Mouse (Mus musculus) brown adipose tissue, adult 24 weeks (tissue): ENCODE measurements around the gene Pitpna. TPM values are rescaled to one million over a fixed set of nuclear protein-coding genes. Genes with fewer than 3 reads are reported as not detected.

Experiments
- H3K27ac ChIP-seq: fragments of 200-500 bp; replicated peaks from 2 replicates; pipeline ENCODE4 v1.5.1; 2012; ENCODE audit warnings: low read depth, mild to moderate bottlenecking, low read length
- H3K4me1 ChIP-seq: fragments of 200-500 bp; 2 replicates; pipeline ENCODE4 v1.6.1; 2012; ENCODE audit warnings: low read length, mixed read lengths; ENCODE audit not compliant: control insufficient read depth, insufficient read depth, insufficient read length
- H3K4me3 ChIP-seq: fragments of 200-500 bp; 2 replicates; pipeline ENCODE4 v1.5.1; 2012; ENCODE audit warnings: low read depth, mild to moderate bottlenecking, low read length, moderate library complexity; ENCODE audit not compliant: insufficient read depth
- polyA plus RNA-seq: library from polyadenylated mRNA; stranded (reverse); fragments of >200 nt; gene quantifications from 2 replicates; pipeline ENCODE4 v1.2.4, GENCODE M21; 2012; ENCODE audit not compliant: missing spikeins, insufficient read depth, insufficient read length

The Pitpna gene
- polyA plus RNA-seq, 1 experiment, result 86.5 TPM

DNA sequence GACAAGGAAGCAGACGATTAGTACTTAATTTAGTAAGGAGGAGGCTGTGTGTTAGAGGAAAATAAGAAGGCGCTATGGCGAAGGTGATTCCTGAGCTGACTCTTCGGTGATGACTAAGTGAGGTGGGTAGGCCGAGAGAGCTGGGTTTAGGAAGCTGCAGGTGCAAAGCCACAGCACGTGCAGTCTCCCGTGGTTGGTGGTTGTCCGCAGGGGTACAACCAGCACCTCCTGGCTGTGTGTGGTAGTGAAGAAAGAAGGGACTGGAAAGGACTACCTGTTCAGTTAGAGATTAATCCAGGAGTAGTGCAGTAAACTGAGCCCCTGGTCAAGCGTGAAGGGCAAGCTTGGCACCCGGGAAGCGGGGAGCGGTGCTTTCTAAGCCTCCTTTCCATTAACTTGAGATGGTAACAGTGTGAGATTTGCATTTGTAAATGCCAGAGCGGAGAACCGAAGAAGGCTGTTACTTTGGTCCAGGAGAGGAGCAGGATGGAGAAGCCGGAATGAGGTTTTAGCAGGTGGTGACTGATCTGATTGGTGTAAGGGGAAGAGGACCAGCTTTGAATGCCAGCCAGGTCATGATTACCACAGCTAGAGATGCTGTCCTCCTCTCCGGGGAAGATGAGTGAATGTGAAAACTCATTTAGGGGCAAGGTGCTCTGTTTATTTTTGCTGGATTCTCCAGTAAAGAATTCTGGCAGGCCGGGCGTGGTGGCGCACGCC lies 64.5 kb downstream of the Pitpna start:
- peaks cover 37% of the 10 kb centered on the region for H3K4me1 ChIP-seq
- peak overlapping the region; percentile 100 for H3K27ac ChIP-seq
- H3K4me3 ChIP-seq, result peak overlapping the region; percentile 98

DNA sequence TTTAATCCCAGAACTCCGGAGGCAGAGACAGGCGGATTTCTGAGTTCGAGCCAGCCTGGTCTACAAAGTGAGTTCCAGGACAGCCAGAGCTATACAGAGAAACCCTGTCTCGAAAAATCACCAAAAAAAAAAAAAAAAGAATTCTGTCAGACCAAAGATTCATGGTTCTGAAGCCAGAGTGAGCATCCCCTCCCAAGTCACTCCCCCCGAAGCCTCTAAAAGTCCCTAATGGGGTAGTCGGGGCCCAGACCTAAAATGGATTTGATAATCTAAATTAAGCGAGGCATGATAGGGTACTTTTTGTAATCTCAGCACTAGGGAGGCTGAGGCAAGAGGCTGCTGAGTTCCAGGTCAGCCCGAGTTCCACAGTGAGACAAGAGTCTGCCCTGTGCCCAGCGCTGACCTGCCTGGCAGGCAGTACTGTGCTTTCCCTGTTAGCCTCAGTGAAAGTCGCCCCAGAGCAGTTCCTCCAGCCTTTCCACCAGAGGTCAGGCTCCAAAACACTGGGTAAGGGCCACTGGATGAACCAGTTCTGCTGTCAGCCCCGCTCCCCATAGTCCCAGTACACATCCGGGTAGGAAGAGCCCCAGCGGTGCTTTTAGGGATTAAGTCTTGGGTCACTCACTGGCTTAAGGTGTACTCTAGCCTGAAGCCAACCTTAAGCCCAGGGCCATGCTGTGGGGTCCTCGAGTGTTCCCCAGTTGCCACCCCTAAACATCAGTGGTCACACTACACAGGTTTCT lies 65.2 kb downstream of the Pitpna start:
- peak overlapping the region; percentile 84 for H3K27ac ChIP-seq
- peak overlapping the region; percentile 98 for H3K4me3 ChIP-seq
- H3K4me1 ChIP-seq, result peaks cover 37% of the 10 kb centered on the region

DNA sequence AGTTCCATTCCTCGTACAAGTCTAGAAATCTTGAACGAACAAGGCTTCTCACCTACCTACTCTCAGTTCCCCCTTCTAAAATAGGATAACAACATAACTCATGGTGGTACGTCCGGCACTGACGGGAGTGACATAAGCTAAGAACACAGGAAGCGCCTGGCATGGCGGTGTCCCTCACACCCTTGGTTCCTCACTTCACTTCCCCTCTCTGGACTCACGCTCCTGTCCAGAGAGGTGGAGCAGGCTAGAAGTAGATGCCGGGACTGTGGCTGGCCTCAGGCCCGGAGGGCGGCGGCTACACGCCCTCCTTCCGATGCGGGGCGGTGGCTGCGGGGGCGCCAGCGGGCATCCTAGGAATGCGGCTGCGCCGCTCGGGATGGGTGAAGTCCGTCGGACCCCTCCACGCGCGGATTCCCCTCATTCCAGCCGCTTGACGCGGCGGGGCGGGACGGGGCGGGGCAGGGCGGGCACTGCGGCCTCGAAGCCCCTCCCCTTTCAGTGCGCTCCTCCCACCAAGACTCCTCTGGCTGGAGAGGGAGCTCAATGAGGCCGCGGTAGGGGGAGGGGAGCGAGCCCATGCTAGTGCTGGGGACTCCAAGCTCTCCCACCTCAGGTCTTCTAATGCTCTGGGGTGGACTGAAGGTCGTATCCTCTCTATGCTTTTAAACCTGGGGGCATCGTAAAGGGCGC lies 66.0 kb downstream of the Pitpna start:
- Histone ChIP-seq H3K4me3 (peak overlapping the region; percentile 59), H3K27ac (peak overlapping the region; percentile 97), H3K4me1 (peaks cover 37% of the 10 kb centered on the region)

DNA sequence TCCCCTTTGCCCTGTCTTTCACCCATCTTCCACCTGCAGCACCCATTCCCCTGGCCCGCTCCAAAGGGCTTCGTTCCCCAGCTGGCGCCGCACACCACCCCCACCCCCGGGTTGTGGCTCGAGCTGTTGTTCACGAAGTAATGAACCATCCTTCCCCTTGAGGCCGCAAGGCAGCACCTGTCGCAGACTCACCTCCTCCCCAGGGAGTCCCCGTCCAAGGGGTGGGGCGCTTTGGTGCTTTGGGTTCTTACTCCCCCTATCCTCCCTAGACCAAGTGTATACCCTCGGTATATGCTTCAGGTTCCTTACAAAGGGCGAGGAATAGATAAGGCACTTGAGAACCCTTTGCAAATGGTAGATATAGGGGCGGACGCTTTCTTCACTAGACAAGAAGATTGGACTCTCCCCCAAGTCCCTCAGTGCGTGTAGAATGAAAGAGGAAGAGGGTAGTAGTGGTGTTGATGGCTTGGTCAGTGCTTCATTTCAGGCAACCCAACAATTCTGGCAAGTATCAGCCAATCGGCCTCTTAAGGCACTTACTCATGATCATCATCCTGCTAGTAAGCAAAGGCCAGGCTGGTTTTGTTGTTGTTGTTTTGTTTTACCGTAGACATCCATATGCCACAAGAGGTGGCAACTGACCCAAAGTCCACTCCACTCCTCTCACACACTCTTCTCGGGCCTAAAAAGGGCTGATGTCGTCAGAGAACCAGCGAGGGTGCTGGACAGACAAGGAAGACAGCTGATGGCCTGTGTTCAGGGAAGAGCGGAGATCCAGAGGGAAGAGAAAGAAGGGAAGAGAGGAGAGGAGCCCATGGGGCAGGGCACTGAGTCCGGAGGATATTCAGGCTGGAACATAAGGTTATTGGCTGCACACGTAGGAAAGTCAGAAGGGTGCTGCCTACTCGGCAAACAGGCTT lies 66.8 kb downstream of the Pitpna start:
- Histone ChIP-seq H3K27ac (peak overlapping the region; percentile 97), H3K4me1 (peaks cover 33% of the 10 kb centered on the region), H3K4me3 (peak overlapping the region; percentile 86)

DNA sequence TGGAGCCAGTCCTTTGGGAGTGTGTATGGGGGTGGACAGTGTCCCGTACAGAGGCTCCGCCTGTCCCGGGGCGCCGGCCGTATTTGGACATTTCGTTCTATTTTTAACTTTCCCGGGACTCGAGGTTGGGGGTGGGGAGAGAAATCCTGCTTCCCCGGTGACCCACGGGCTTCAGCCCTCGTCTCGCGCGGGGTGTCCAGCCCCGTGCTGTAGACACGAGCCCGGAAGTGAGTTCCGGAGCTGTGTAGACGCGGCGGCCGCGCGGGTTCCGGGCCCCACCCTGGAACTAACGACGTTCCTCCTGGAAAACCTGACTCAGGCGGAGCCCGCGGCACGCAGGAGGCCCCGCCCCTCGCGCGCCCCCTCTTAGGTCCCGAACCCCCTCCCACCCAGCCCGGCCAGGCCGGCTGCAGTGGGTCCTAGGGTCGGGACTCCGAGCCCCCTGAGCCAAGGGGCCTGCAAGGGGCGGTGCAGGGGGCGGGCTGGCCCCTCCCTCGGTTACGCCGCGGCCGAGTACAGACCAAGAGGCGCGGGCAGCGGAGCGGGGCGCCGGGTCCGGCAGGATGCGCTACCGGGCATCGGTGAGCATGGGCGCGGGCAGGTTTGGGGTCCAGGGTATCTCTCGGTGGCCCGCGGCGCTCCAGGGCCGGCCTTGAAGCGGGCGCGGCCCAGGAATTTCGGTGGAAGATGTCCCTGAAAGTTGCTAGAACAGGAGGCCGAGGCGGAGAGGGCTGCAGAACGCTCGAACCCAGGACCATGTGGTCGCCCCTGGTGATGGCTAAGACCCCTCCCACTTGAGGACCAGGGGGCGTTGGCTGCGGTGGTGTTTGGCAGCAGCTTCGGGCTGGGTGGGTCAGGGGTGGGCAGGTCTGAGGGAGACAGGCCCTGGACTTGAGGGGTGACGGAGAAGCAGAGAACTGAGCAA lies 68.0 kb downstream of the Pitpna start:
- peak overlapping the region; percentile 86 for H3K4me3 ChIP-seq
- H3K27ac ChIP-seq, result peak overlapping the region; percentile 97
- peaks cover 33% of the 10 kb centered on the region for H3K4me1 ChIP-seq

DNA sequence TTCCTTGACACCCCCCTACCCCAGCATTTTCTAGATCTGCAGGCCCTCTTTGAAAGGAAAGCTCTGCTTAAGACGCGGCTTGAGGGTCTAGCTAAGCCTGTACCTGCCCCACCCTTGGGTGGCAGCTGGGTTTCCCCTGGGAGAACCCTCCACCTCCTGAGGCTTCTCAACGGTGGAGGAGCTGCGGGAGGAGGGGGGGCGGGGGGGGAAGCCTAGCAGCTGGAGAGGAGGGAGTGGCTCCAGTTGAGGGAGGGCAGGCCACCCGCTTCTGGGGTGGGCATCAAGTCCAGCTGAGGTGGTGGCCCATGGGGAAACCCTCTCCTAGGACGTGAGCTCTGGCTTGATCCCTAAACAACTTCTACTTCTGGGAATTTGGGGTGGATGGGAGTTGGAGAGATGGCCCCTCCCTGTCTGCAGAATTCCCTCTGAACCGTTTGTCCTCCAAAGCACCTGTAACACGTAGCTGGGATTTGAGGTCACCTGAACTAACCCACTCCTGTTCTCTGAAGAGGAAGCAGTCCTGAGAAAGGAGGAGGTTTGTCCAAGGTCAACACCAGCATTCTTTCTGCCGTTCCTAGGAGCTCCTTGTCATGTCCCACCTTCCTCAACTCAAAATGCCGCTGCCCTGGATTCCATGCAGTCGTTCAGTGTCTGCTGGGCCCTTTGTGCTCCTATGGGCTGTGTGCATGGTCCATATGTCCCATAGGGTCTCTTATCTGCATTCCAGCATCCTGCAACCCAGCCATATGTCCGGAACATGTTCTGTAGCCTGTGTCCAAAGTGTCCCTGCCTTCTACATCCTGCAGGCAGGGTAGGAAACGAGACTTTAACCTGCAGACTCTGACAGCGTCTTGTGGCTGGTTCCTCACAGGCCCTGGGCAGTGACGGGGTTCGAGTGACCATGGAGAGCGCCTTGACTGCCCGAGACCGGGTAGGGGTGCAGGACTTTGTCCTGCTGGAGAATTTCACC lies 69.0 kb downstream of the Pitpna start:
- Histone ChIP-seq H3K4me1 (peaks cover 33% of the 10 kb centered on the region), H3K4me3 (peak overlapping the region; percentile 86), H3K27ac (peak overlapping the region; percentile 97)

DNA sequence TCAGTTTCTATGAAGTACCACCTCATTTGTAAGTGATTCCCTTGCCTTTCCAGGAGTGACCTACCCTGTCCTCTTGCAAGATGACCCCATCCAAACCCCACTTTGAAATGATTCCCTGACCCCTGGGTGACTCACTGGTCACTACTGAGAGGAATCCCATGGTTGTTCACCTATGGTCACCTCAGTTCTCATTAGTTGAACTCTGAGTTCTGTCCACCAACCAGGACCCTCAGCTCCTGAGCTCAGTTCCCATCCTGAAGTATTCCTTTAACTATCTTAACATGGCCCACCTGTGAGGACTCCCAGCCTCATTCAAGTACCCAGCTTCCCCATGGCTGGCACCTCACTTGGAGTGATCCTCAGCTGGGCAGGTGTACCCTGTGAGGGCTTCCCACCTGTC lies 69.9 kb downstream of the Pitpna start:
- no peak overlapping the region; the same call in 1 of the 2 replicates for H3K27ac ChIP-seq
- H3K4me3 ChIP-seq, result no peak overlapping the region
- H3K4me1 ChIP-seq, result peaks cover 26% of the 10 kb centered on the region

DNA sequence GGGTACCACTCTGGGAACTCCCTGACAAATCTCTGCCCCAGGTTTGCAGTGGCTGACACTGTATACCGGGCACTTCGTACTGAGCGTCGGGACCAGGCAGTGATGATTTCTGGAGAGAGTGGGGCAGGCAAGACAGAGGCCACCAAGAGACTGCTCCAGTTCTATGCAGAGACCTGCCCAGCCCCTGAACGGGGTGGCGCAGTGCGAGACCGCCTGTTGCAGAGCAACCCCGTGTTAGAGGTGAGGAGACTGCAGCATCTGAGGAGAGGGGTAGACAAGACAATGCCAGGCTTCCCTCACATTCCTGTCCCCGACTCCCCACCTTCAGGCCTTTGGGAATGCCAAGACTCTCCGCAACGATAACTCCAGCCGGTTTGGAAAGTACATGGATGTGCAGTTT lies 70.4 kb downstream of the Pitpna start:
- H3K27ac ChIP-seq, result peak overlapping the region; percentile 82
- H3K4me1 ChIP-seq, result peaks cover 23% of the 10 kb centered on the region
- H3K4me3 ChIP-seq, result no peak overlapping the region

DNA sequence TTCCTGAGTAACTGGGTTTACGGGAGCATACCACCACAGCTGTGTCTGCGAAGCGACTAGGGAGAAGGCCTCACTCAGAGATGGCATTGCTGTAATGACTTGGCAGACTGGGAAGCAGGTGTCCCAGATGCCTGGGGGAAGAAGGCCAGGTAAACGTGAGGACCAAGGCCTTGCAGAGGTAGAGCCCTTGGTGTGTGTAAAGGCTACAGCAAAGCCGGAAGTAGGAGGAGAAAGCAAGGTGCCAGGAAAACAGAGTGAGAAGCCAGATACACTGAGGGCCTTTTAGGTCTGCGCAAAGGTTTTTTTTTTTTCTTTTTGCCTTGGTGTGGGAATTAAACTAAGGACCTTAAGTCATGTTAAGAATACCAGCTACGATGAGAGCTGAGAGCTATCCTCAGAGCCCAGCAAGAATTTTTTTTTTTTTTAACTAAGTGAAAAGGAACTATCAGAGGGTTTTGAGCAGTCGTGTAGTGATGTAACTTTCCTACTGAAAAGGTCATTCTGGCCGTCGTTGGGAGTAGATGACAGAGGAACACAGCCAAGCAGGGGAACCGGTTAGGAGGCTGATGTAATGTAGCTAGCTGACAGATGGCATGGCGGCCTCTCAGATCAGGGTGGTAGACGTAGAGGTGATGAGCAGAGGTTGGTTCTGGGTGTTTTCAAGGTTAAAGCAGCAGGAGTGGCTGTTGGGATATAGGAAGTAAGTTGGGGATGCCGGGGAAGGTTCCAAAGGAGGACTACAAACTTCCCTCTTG lies 71.3 kb downstream of the Pitpna start:
- Histone ChIP-seq H3K4me3 (no peak overlapping the region), H3K27ac (peak overlapping the region; percentile 82), H3K4me1 (peaks cover 23% of the 10 kb centered on the region)

DNA sequence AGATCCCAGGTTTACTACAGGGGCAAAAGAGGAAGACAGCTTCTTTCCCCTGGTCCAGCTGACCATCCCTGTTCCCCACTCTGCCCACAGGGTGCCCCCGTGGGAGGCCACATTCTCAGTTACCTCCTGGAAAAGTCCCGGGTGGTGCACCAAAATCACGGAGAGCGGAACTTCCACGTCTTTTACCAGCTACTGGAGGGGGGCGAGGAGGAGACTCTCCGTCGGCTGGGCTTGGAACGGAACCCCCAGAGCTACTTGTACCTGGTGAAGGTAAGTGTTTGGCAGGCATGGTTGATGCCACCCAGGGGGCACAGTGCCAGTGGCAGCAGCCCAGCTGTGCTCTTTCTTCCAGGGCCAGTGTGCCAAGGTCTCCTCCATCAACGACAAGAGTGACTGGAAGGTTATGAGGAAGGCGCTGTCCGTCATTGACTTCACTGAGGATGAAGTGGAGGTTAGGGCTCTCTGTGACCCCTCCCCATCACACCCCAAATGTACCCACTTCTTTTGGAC lies 72.2 kb downstream of the Pitpna start:
- Histone ChIP-seq H3K4me3 (no peak overlapping the region), H3K27ac (peak overlapping the region; percentile 28), H3K4me1 (peaks cover 14% of the 10 kb centered on the region)

DNA sequence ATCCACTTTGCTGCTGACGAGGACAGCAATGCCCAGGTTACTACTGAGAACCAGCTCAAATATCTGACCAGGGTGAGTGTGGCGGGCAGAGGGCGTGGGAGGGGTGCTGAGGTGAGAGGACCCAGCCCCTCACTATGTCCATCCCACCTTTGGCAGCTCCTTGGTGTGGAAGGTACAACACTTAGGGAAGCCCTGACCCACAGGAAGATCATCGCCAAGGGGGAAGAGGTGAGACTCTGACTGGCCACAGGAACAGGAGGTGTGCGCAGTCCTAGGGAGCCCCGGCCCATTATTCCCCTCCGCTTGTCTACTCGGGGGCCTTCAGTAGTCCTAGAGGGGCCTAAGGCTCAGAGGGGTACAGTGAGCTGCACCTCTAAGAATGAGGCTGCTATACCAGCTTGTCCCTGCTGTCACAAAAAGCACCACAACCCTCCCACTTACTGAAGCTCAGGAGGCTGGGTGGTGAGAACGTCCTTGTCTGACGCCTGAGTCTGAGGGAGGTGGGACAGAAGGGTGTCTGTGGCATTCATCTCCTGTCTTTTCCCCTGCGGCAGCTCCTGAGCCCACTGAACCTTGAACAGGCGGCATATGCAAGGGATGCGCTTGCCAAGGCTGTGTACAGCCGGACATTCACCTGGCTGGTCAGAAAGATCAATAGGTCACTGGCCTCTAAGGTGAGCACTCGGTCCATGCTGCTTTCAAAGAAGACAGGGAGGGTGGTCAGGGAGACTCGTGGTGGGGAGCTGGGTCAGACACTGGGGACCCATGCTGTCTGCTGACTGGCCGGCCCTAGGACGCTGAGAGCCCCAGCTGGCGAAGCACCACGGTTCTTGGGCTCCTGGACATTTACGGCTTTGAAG lies 73.3 kb downstream of the Pitpna start:
- Histone ChIP-seq H3K27ac (no peak overlapping the region), H3K4me3 (no peak overlapping the region)

More for the DNA sequence above, 73.3 kb downstream of the Pitpna start:
- H3K4me1 ChIP-seq, result peaks cover 13% of the 10 kb centered on the region
